Mouse (Mus musculus) telencephalon, adult 2 months (tissue): ENCODE data around the gene Ces1f.

ENCODE experiments used
- DNase-seq: peaks from one replicate; pipeline ENCODE4 v3.0.0-alpha.2; 2011; ENCODE audit warnings: low read depth, low spot score

The Ces1f gene

GRCm38 (mm10) chr8:93211091-93211490 is 68.5 kb downstream of the Ces1f start:
- no peak for DNase-seq
